Mouse (Mus musculus) cerebellum, adult 2 months (tissue): ENCODE data around the gene Chuk. TPM values are rescaled to one million over a fixed set of nuclear protein-coding genes. Genes with fewer than 3 reads are reported as not detected.

ENCODE experiments used
- DNase-seq, 2 experiments: peaks; one replicate each; pipeline ENCODE4 v3.0.0; 2021
- H3K27ac ChIP-seq: fragments of 200-500 bp; 2 replicates; pipeline ENCODE4 v1.5.1; 2012; ENCODE audit warnings: low read length, control low read depth, inconsistent platforms; ENCODE audit not compliant: insufficient read depth
- H3K27me3 ChIP-seq: fragments of 200-500 bp; 2 replicates; pipeline ENCODE4 v1.6.1; 2012; ENCODE audit warnings: inconsistent platforms, mild to moderate bottlenecking, low read length, moderate library complexity; ENCODE audit not compliant: control insufficient read depth, insufficient read depth
- H3K4me1 ChIP-seq: fragments of 200-500 bp; 2 replicates; pipeline ENCODE4 v1.6.1; 2011; ENCODE audit warnings: low read length; ENCODE audit not compliant: control insufficient read depth, insufficient read depth
- H3K4me3 ChIP-seq: fragments of 200-500 bp; replicated peaks from 2 replicates; pipeline ENCODE3; 2011; ENCODE audit warnings: mild to moderate bottlenecking, low read depth, low read length, control low read depth; ENCODE audit not compliant: insufficient read depth
- CTCF ChIP-seq: fragments of 200-500 bp; IDR thresholded peaks from 2 replicates; pipeline ENCODE4 v1.5.1; 2011; ENCODE audit warnings: low read depth, mild to moderate bottlenecking, control low read depth, low read length, moderate library complexity, borderline replicate concordance; ENCODE audit not compliant: insufficient read depth
- POLR2A ChIP-seq: fragments of 200-500 bp; IDR thresholded peaks from 2 replicates; pipeline ENCODE4 v1.6.1; 2011; ENCODE audit warnings: low read length, control low read depth, borderline replicate concordance; ENCODE audit not compliant: insufficient read depth
- WGBS: fragments of 180-500 bp; shearing (Covaris S2); methylation state at CpG from one replicate; pipeline ENCODE4 v1.1.7; 2018; 5-methylcytosine and 5-hydroxymethylcytosine counted together
- polyA plus RNA-seq: library from polyadenylated mRNA; depleted of rRNA; stranded (reverse); fragments of >200 nt; gene quantifications from 2 replicates; pipeline ENCODE4 v1.2.3, GENCODE M21; 2012

The Chuk gene
- polyA plus RNA-seq, 1 experiment: 78.8 TPM

GRCm38 (mm10) chr19:44069121-44069913 lies 38.0 kb downstream of the Chuk start, which contains the start of gene Erlin1:
Gene Erlin1, minus strand, starts transcription at chr19:44069785.
- WGBS: under 1% methylated on average over 75 of the region's 75 CpGs
- Histone ChIP-seq H3K4me1 (no peaks in the 10 kb centered on the region), H3K4me3 (peak within 1 kb of the TSS; percentile 55), H3K27ac (peak within 1 kb of the TSS; percentile 42), H3K27me3 (no peaks in the 10 kb centered on the region)
- TF ChIP-seq CTCF: no peak
- peak; percentile 60; the same call in 1 of the 2 replicates for TF ChIP-seq POLR2A
- DNase-seq: peak; percentile 92 to 94

- H3K27me3 ChIP-seq: no peaks in the 10 kb centered on the region
- no peaks in the 10 kb centered on the region; the same call in 1 of the 2 replicates for H3K4me1 ChIP-seq
- 70% methylated on average over 4 of the region's 4 CpGs for WGBS
- TF ChIP-seq CTCF (no peak), POLR2A (no peak)
- no peak overlapping the region for H3K4me3 ChIP-seq
- H3K27ac ChIP-seq: no peak overlapping the region
- DNase-seq: no peak
Measured at GRCm38 (mm10) chr19:44068232-44068631, 39.0 kb downstream of the Chuk start.

GRCm38 (mm10) chr19:44067323-44068049 lies 39.8 kb downstream of the Chuk start:
- no peaks in the 10 kb centered on the region for H3K27me3 ChIP-seq
- TF ChIP-seq POLR2A (no peak), CTCF (no peak)
- no peak for DNase-seq
- no peak overlapping the region for H3K27ac ChIP-seq
- no peak overlapping the region for H3K4me3 ChIP-seq
- no peaks in the 10 kb centered on the region; the same call in 1 of the 2 replicates for H3K4me1 ChIP-seq
- WGBS: 77% methylated on average over 9 of the region's 9 CpGs

- TF ChIP-seq CTCF (no peak), POLR2A (no peak)
- 94% methylated on average over 2 of the region's 2 CpGs for WGBS
- no peak overlapping the region for H3K27ac ChIP-seq
- DNase-seq: no peak
- H3K4me1 ChIP-seq: no peaks in the 10 kb centered on the region; the same call in 1 of the 2 replicates
- no peak overlapping the region for H3K4me3 ChIP-seq
- no peaks in the 10 kb centered on the region for H3K27me3 ChIP-seq
Measured at GRCm38 (mm10) chr19:44064734-44065133, 42.5 kb downstream of the Chuk start.

GRCm38 (mm10) chr19:44063773-44064172 lies 43.5 kb downstream of the Chuk start:
- Histone ChIP-seq H3K4me1 (no peaks in the 10 kb centered on the region; the same call in 1 of the 2 replicates), H3K27me3 (no peaks in the 10 kb centered on the region), H3K4me3 (no peak overlapping the region), H3K27ac (no peak overlapping the region)
- WGBS: 86% methylated on average over 7 of the region's 7 CpGs
- DNase-seq: no peak
- TF ChIP-seq CTCF: no peak
- TF ChIP-seq POLR2A: no peak

- Histone ChIP-seq H3K4me3 (no peak overlapping the region), H3K4me1 (no peaks in the 10 kb centered on the region; the same call in 1 of the 2 replicates), H3K27ac (no peak overlapping the region), H3K27me3 (no peaks in the 10 kb centered on the region)
- DNase-seq: no peak
- 88% methylated on average over 3 of the region's 3 CpGs for WGBS
- no peak for TF ChIP-seq CTCF
Measured at GRCm38 (mm10) chr19:44060226-44060625, 47.1 kb downstream of the Chuk start.

GRCm38 (mm10) chr19:44055173-44055826 lies 52.0 kb downstream of the Chuk start:
- H3K27ac ChIP-seq: no peak overlapping the region
- TF ChIP-seq POLR2A (no peak), CTCF (no peak)
- no peaks in the 10 kb centered on the region for H3K27me3 ChIP-seq
- 78% methylated on average over 4 of the region's 4 CpGs for WGBS
- DNase-seq: no peak
- no peaks in the 10 kb centered on the region for H3K4me1 ChIP-seq
- no peak overlapping the region for H3K4me3 ChIP-seq

GRCm38 (mm10) chr19:44050388-44050787 lies 56.9 kb downstream of the Chuk start:
- H3K4me1 ChIP-seq: no peaks in the 10 kb centered on the region
- TF ChIP-seq POLR2A (no peak), CTCF (no peak)
- H3K4me3 ChIP-seq: no peak overlapping the region
- DNase-seq: no peak
- H3K27me3 ChIP-seq: no peaks in the 10 kb centered on the region
- 89% methylated on average over 4 of the region's 4 CpGs for WGBS
- no peak overlapping the region for H3K27ac ChIP-seq
